Mouse (Mus musculus): ENCODE data around the gene Irgc1. TPM values are rescaled to one million over a fixed set of nuclear protein-coding genes. Genes with fewer than 3 reads are reported as not detected.

The Irgc1 gene
- total and polyA plus RNA-seq, 3 experiments, result not detected

DNA sequence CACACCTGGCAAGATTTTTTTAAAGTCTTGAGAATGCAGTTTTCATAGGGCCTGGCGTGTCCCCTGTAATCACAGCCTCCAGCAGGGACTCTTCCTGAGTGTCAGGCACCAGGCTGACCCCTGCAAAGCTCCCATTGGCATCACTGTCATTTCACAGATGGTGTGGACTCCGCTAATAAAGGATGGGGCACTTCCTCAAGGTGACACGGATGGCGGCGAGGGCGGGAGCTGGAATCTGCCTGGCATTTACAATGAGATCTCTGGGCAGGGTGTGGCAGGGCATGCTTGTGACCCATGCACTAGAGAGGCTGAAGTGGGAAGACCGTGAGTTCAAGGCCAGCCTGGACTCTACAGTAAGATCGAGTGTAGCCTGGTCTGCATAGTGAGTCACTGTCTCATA is 36.2 kb upstream of the Irgc1 start:
- TF ChIP-seq MAX (IDR thresholded peaks at IDR 0.05; ENCODE audit: low read length), result no peak
- H3K79me2 ChIP-seq (ENCODE audit: control insufficient read depth, insufficient read depth, low read length, poor library complexity), result no peaks in the 10 kb centered on the region
- no peaks in the 10 kb centered on the region for H3K36me3 ChIP-seq (ENCODE audit: control insufficient read depth in 1 of 2, insufficient read depth in 2 of 2, low read length in 2 of 2)
- H3K9me3 ChIP-seq (replicated peaks; ENCODE audit: insufficient read depth, low read length), result no peaks in the 10 kb centered on the region
- H3K4me3 ChIP-seq (ENCODE audit: control insufficient read depth in 1 of 2, insufficient read depth in 1 of 2, low read depth in 2 of 2, low read length in 2 of 2), result no peak overlapping the region
- DNase-seq (ENCODE audit: low read depth, low spot score), result no peak
- no peak overlapping the region for H3K9ac ChIP-seq (ENCODE audit: control insufficient read depth, low read depth, low read length, poor library complexity, severe bottlenecking)
- no peak overlapping the region for H3K27ac ChIP-seq (ENCODE audit: control insufficient read depth, low read depth, low read length)
- peaks cover 2 to 8% of the 10 kb centered on the region in 2 experiments; a peak in 3 of 4 replicates for H3K27me3 ChIP-seq (ENCODE audit: control insufficient read depth in 1 of 2, insufficient read depth in 2 of 2, low read length in 2 of 2)
- H3K4me1 ChIP-seq (ENCODE audit: control insufficient read depth in 1 of 2, insufficient read depth in 2 of 2, low read length in 2 of 2), result no peaks in the 10 kb centered on the region

DNA sequence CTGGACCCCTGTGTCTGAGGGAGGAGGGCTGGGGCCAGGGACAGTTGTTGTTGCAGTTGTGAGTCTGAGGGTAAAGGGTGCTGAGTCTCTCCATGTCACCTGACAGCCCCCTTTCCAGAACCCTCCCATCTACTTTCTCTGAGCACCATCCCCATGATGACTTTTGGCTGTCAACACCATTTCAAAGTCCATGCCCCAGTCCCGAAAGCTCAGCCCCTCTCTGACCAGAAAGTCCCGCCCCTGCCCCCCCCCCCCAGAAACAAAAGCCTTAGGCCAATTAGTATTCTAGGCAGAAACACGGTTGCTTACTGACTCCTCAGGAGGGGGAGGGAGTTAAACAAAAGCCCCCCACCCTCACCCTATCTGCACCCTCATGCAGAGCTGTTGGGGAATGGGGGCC is 35.3 kb upstream of the Irgc1 start:
- H3K79me2 ChIP-seq (ENCODE audit: control insufficient read depth, insufficient read depth, low read length, poor library complexity), result no peaks in the 10 kb centered on the region
- no peak overlapping the region for H3K27ac ChIP-seq (ENCODE audit: control insufficient read depth, low read depth, low read length)
- H3K9me3 ChIP-seq (replicated peaks; ENCODE audit: insufficient read depth, low read length), result no peaks in the 10 kb centered on the region
- TF ChIP-seq CHD2 (IDR thresholded peaks at IDR 0.05; ENCODE audit: low read length), result no peak
- peaks cover 2 to 7% of the 10 kb centered on the region in 2 experiments; a peak in 3 of 4 replicates for H3K27me3 ChIP-seq (ENCODE audit: control insufficient read depth in 1 of 2, insufficient read depth in 2 of 2, low read length in 2 of 2)
- no peaks in the 10 kb centered on the region for H3K36me3 ChIP-seq (ENCODE audit: control insufficient read depth in 1 of 2, insufficient read depth in 2 of 2, low read length in 2 of 2)
- no peak overlapping the region for H3K9ac ChIP-seq (ENCODE audit: control insufficient read depth, low read depth, low read length, poor library complexity, severe bottlenecking)
- H3K4me3 ChIP-seq (ENCODE audit: control insufficient read depth in 1 of 2, insufficient read depth in 1 of 2, low read depth in 2 of 2, low read length in 2 of 2), result no peak overlapping the region
- no peak for DNase-seq (ENCODE audit: low read depth, low spot score)
- no peaks in the 10 kb centered on the region for H3K4me1 ChIP-seq (ENCODE audit: control insufficient read depth in 1 of 2, insufficient read depth in 2 of 2, low read length in 2 of 2)

DNA sequence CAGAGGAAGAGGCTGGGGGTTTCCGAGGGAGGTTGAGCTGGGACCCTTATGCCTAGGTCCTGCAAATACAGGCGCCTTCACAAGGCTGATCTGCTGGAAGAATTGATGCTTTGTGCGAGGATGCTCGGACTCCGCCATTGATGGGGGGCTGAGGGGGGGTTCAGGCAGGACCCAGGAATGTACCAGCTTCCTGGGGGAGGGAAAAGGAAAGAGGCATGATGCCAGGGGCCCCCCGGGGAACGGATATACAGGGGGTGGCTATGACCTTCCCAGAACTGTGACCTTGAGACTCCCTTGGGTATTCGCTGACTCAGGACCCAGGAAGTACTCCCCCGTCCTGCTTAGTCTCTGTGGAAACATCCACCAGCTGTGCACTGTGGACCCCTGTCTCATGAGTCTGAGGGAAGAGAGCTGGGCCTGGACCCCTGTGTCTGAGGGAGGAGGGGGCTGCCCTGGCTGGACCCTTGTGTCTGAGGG is 34.6 kb upstream of the Irgc1 start:
- no peak overlapping the region for H3K9ac ChIP-seq (ENCODE audit: control insufficient read depth, low read depth, low read length, poor library complexity, severe bottlenecking)
- H3K27ac ChIP-seq (ENCODE audit: control insufficient read depth, low read depth, low read length), result no peak overlapping the region
- H3K27me3 ChIP-seq (ENCODE audit: control insufficient read depth in 1 of 2, insufficient read depth in 2 of 2, low read length in 2 of 2), result peaks cover 2 to 7% of the 10 kb centered on the region in 2 experiments; a peak in 3 of 4 replicates
- no peaks in the 10 kb centered on the region for H3K79me2 ChIP-seq (ENCODE audit: control insufficient read depth, insufficient read depth, low read length, poor library complexity)
- no peak for DNase-seq (ENCODE audit: low read depth, low spot score)
- H3K4me3 ChIP-seq (ENCODE audit: control insufficient read depth in 1 of 2, insufficient read depth in 1 of 2, low read depth in 2 of 2, low read length in 2 of 2), result no peak overlapping the region
- no peak for TF ChIP-seq TAL1 (IDR thresholded peaks at IDR 0.05; ENCODE audit: low read length)
- TF ChIP-seq BHLHE40 (IDR thresholded peaks at IDR 0.05; ENCODE audit: borderline replicate concordance, low read depth, low read length), result no peak
- TF ChIP-seq E2F4 (IDR thresholded peaks at IDR 0.05; ENCODE audit: borderline replicate concordance, low read depth, low read length), result no peak
- TF ChIP-seq CTCF (IDR thresholded peaks at IDR 0.05 in 2 of 3, conservative IDR thresholded peaks at IDR 0.05 in 1 of 3; ENCODE audit: control insufficient read depth in 1 of 3, insufficient read depth in 1 of 3, low read depth in 2 of 3, low read length in 3 of 3, poor library complexity in 1 of 3, severe bottlenecking in 1 of 3), result no peak
- no peak for TF ChIP-seq EP300 (IDR thresholded peaks at IDR 0.05; ENCODE audit: low read depth in 1 of 2, low read length in 2 of 2)
- no peak for TF ChIP-seq MYB (IDR thresholded peaks at IDR 0.05; ENCODE audit: low read depth, low read length)
- TF ChIP-seq GABPA (IDR thresholded peaks at IDR 0.05; ENCODE audit: low read depth, low read length), result no peak
- TF ChIP-seq TBP (IDR thresholded peaks at IDR 0.05; ENCODE audit: low read depth, low read length), result no peak
- TF ChIP-seq GATA1 (IDR thresholded peaks at IDR 0.05; ENCODE audit: low read depth, low read length), result no peak
- no peak for TF ChIP-seq KAT2A (conservative IDR thresholded peaks at IDR 0.05; ENCODE audit: low read depth, low read length)
- no peak for TF ChIP-seq HCFC1 (IDR thresholded peaks at IDR 0.05; ENCODE audit: low read depth, low read length)
- TF ChIP-seq POLR2A (IDR thresholded peaks at IDR 0.05; ENCODE audit: control insufficient read depth in 1 of 2, insufficient read depth in 1 of 2, low read depth in 1 of 2, low read length in 2 of 2, poor library complexity in 1 of 2), result no peak
- TF ChIP-seq NELFE (IDR thresholded peaks at IDR 0.05; ENCODE audit: low read depth, low read length), result no peak
- no peak for TF ChIP-seq CHD2 (IDR thresholded peaks at IDR 0.05; ENCODE audit: low read length)
- no peak for TF ChIP-seq MYC (IDR thresholded peaks at IDR 0.05; ENCODE audit: low read depth, low read length)
- H3K36me3 ChIP-seq (ENCODE audit: control insufficient read depth in 1 of 2, insufficient read depth in 2 of 2, low read length in 2 of 2), result no peaks in the 10 kb centered on the region
- H3K4me1 ChIP-seq (ENCODE audit: control insufficient read depth in 1 of 2, insufficient read depth in 2 of 2, low read length in 2 of 2), result no peaks in the 10 kb centered on the region
- no peaks in the 10 kb centered on the region for H3K9me3 ChIP-seq (replicated peaks; ENCODE audit: insufficient read depth, low read length)

Measured in MEL (cell line).